Mouse (Mus musculus) embryo, embryonic 10 days (tissue): ENCODE data around the gene Msrb1.
A peak's percentile ranks its signal among the peaks of the same experiment; 100 is the strongest.
"Not testable (repeated sequence)": the region's sequence is repeated elsewhere in the genome, so short reads cannot be mapped to it uniquely, and the experiment has no call there.

Source experiments
- DNase-seq: peaks from one replicate; pipeline ENCODE4 v3.0.0-alpha.2; 2015; ENCODE audit warnings: low spot score

Gene Msrb1

GRCm38 (mm10) chr17:24719494-24720222, 16.8 kb upstream of the Msrb1 start:
- peak; percentile 97 for DNase-seq

- not testable (repeated sequence) for DNase-seq
Observed at GRCm38 (mm10) chr17:24720616-24721015, 15.8 kb upstream of the Msrb1 start.

- DNase-seq, result not testable (repeated sequence)
Observed at GRCm38 (mm10) chr17:24721383-24721955, 15.0 kb upstream of the Msrb1 start.

- peak; percentile 53 for DNase-seq
Observed at GRCm38 (mm10) chr17:24722220-24722924, 14.1 kb upstream of the Msrb1 start.

GRCm38 (mm10) chr17:24723122-24723880, 13.1 kb upstream of the Msrb1 start:
- peak; percentile 24 for DNase-seq

GRCm38 (mm10) chr17:24723881-24724180, 12.6 kb upstream of the Msrb1 start:
- peak; percentile 43 for DNase-seq

- peak; percentile 99 for DNase-seq
Observed at GRCm38 (mm10) chr17:24724184-24724583, 12.3 kb upstream of the Msrb1 start, which contains the start of gene Ndufb10. Ndufb10 (minus strand) TSS chr17:24724478.

GRCm38 (mm10) chr17:24725637-24726390, 10.6 kb upstream of the Msrb1 start:
- no peak for DNase-seq

- no peak for DNase-seq
Observed at GRCm38 (mm10) chr17:24727618-24728017, 8.8 kb upstream of the Msrb1 start, which contains the start of gene Rpl3l. Rpl3l (plus strand) TSS chr17:24727820.

GRCm38 (mm10) chr17:24728184-24728583, 8.3 kb upstream of the Msrb1 start:
- no peak for DNase-seq

- DNase-seq, result no peak
Observed at GRCm38 (mm10) chr17:24729067-24729466, 7.4 kb upstream of the Msrb1 start.

GRCm38 (mm10) chr17:24730787-24731186, 5.7 kb upstream of the Msrb1 start:
- DNase-seq, result no peak

- no peak for DNase-seq
Observed at GRCm38 (mm10) chr17:24732233-24732935, 4.1 kb upstream of the Msrb1 start.

GRCm38 (mm10) chr17:24733434-24734050, 2.9 kb upstream of the Msrb1 start:
- DNase-seq, result no peak

GRCm38 (mm10) chr17:24734513-24734912, 1.9 kb upstream of the Msrb1 start:
- DNase-seq, result no peak

- DNase-seq, result no peak
Observed at GRCm38 (mm10) chr17:24735446-24735845, 996 bp upstream of the Msrb1 start.

- peak; percentile 7 for DNase-seq
Observed at GRCm38 (mm10) chr17:24737135-24737810, 831 bp downstream of the Msrb1 start.

- DNase-seq, result no peak
Observed at GRCm38 (mm10) chr17:24738238-24738637, 1.8 kb downstream of the Msrb1 start.

- DNase-seq, result no peak
Observed at GRCm38 (mm10) chr17:24739926-24740325, 3.5 kb downstream of the Msrb1 start.

GRCm38 (mm10) chr17:24742307-24742706, 5.9 kb downstream of the Msrb1 start:
- DNase-seq, result no peak
